Mouse (Mus musculus): ENCODE data around the gene Nav1.
A peak's percentile ranks its signal among the peaks of the same experiment; 100 is the strongest.

Nav1 gene

GRCm38 (mm10) chr1:135615715-135616641 is 8.9 kb upstream of the Nav1 start:
- peak; percentile 26 for DNase-seq

- no peak for DNase-seq
These were observed 2.5 kb upstream of the Nav1 start for GRCm38 (mm10) chr1:135609621-135610020.

- DNase-seq, result no peak
These were observed 610 bp downstream of the Nav1 start for GRCm38 (mm10) chr1:135606355-135607015.

- no peak for DNase-seq
These were observed 1.6 kb downstream of the Nav1 start for GRCm38 (mm10) chr1:135605530-135605929.

- no peak for DNase-seq
These were observed 2.6 kb downstream of the Nav1 start for GRCm38 (mm10) chr1:135604361-135605052.

GRCm38 (mm10) chr1:135603121-135603870 is 3.8 kb downstream of the Nav1 start:
- DNase-seq, result no peak

GRCm38 (mm10) chr1:135600023-135601005 is 6.8 kb downstream of the Nav1 start:
- no peak for DNase-seq

- DNase-seq, result no peak
These were observed 8.7 kb downstream of the Nav1 start for GRCm38 (mm10) chr1:135598251-135598879.

- DNase-seq, result no peak
These were observed 12.7 kb downstream of the Nav1 start for GRCm38 (mm10) chr1:135594279-135594903.

GRCm38 (mm10) chr1:135593560-135594278 is 13.4 kb downstream of the Nav1 start:
- DNase-seq, result no peak

- peak; percentile 17 for DNase-seq
These were observed 16.3 kb downstream of the Nav1 start for GRCm38 (mm10) chr1:135590776-135591175.

GRCm38 (mm10) chr1:135588973-135589372 is 18.1 kb downstream of the Nav1 start:
- DNase-seq, result no peak

- DNase-seq, result no peak
These were observed 20.2 kb downstream of the Nav1 start for GRCm38 (mm10) chr1:135586903-135587302.

- DNase-seq, result no peak
These were observed 21.5 kb downstream of the Nav1 start for GRCm38 (mm10) chr1:135585573-135585972.

- no peak for DNase-seq
These were observed 22.2 kb downstream of the Nav1 start for GRCm38 (mm10) chr1:135584587-135585541.

GRCm38 (mm10) chr1:135583678-135584515 is 23.2 kb downstream of the Nav1 start:
- DNase-seq, result no peak

- no peak for DNase-seq
These were observed 23.9 kb downstream of the Nav1 start for GRCm38 (mm10) chr1:135583081-135583677.
